Mouse (Mus musculus): Measurements from ENCODE around the gene Grk4. TPM values are rescaled to one million over a fixed set of nuclear protein-coding genes. Genes with fewer than 3 reads are reported as not detected.
A peak's percentile ranks its signal among the peaks of the same experiment; 100 is the strongest.
"Not testable (repeated sequence)": the region's sequence is repeated elsewhere in the genome, so short reads cannot be mapped to it uniquely, and the experiment has no call there.

The Grk4 gene
- polyA plus RNA-seq, 1 experiment from 2014 or later = 2.3 TPM

DNA sequence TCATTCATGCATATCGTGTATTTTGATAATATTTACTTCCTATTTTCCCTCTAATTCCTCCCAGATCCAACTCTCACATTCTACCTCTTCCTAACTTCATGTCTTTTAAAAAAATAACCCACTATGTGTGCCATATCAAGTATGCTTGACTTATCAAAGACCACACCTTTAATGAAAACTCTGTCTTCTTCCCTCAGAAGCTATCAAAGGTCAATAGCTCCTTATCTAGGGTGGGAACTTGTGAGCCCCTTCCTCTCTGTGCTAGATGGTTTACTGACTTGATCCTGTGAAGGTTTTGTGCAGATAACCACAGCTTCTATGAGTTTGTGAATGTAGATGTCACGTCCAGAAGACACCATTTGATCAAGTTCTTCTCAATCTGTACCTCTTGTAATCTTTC lies 32.6 kb downstream of the Grk4 start:
- H3K4me3 ChIP-seq (ENCODE audit: low read length) = no peak overlapping the region
- WGBS = 67% methylated on average over 2 of the region's 2 CpGs
- H3K36me3 ChIP-seq (ENCODE audit: insufficient read depth, low read length) = no peaks in the 10 kb centered on the region
- H3K27me3 ChIP-seq (ENCODE audit: insufficient read depth, low read length) = no peaks in the 10 kb centered on the region
- H3K27ac ChIP-seq (ENCODE audit: low read length) = no peak overlapping the region
- ATAC-seq (ENCODE audit: low FRiP score, low TSS enrichment) = no peak
- no peak overlapping the region for H3K4me2 ChIP-seq (replicated peaks; ENCODE audit: low read depth, low read length)
- H3K4me1 ChIP-seq (ENCODE audit: insufficient read depth, low read length) = no peaks in the 10 kb centered on the region
- no peak overlapping the region for H3K9ac ChIP-seq (replicated peaks; ENCODE audit: low read length)
- H3K9me3 ChIP-seq (ENCODE audit: low read length) = no peaks in the 10 kb centered on the region

DNA sequence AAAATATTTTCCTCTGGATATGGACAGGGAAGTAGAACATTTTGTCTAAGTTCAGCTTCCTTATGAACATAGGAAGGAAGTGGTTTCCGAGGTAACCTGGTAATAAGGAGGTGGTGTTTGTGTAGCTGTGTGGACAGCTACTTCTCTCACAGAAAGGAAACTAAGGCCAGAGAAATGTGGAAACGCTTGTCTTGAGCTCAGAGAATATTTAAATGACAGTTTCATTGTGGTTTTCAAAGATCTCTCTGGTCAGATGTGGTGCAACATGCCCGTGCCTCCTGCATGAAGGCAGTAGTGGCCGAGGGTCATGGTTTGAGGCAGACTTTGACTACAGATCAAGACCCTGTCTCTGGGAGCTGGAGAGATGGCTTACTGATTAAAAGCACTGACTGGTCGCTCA lies 35.3 kb downstream of the Grk4 start:
- no peak overlapping the region for H3K4me2 ChIP-seq (replicated peaks; ENCODE audit: low read depth, low read length)
- no peaks in the 10 kb centered on the region for H3K4me1 ChIP-seq (ENCODE audit: insufficient read depth, low read length)
- no peak overlapping the region for H3K4me3 ChIP-seq (ENCODE audit: low read length)
- H3K27ac ChIP-seq (ENCODE audit: low read length) = no peak overlapping the region
- no peak for ATAC-seq (ENCODE audit: low FRiP score, low TSS enrichment)
- no peaks in the 10 kb centered on the region for H3K27me3 ChIP-seq (ENCODE audit: insufficient read depth, low read length)
- no peaks in the 10 kb centered on the region for H3K36me3 ChIP-seq (ENCODE audit: insufficient read depth, low read length)
- no peak overlapping the region for H3K9ac ChIP-seq (replicated peaks; ENCODE audit: low read length)
- H3K9me3 ChIP-seq (ENCODE audit: low read length) = no peaks in the 10 kb centered on the region
- 59% methylated on average over 5 of the region's 5 CpGs for WGBS

DNA sequence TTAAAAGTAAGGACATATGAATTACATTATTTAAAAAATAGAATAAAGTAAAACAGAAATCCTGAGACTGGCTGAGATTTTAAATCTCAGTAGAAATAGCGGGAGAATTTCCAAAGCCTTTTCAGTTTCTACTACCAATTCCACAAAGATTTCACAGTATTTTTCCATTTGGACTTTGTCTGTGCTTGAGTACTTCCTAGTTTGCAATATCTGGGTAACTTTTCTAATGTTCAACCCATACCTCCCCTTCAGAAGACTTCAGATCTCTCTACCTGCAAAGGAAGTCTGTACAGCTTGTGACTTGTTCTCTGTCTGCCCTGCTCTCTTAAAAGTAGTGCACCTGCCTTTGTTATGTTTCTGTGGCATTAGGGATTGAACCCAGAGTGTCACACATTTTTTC lies 48.3 kb downstream of the Grk4 start:
- no peak overlapping the region for H3K9ac ChIP-seq (replicated peaks; ENCODE audit: low read length)
- no peak overlapping the region for H3K4me2 ChIP-seq (replicated peaks; ENCODE audit: low read depth, low read length)
- no peaks in the 10 kb centered on the region for H3K4me1 ChIP-seq (ENCODE audit: insufficient read depth, low read length)
- H3K4me3 ChIP-seq (ENCODE audit: low read length) = no peak overlapping the region
- no peaks in the 10 kb centered on the region for H3K27me3 ChIP-seq (ENCODE audit: insufficient read depth, low read length)
- no peak overlapping the region for H3K27ac ChIP-seq (ENCODE audit: low read length)
- no peak for ATAC-seq (ENCODE audit: low FRiP score, low TSS enrichment)
- H3K9me3 ChIP-seq (ENCODE audit: low read length) = no peaks in the 10 kb centered on the region
- WGBS = 95% methylated on average over 1 of the region's 1 CpGs
- H3K36me3 ChIP-seq (ENCODE audit: insufficient read depth, low read length) = no peaks in the 10 kb centered on the region

DNA sequence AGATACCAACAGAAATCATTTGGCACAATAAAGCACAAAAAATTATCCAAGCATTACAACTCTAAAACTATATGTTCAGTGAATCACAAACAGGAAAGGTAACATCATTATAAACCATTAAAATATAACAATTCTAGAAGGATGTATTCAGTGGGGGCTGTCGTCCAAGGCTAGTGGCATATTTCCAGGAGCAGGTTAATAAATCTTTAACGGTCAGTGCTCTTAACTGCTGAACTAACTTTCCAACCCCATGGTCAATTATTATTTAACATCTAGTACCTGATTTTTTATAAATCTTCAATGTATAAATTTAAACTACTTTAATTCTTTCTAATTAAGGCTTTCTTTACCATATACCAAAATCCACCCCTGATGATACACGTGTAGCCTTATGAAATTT lies 54.2 kb downstream of the Grk4 start:
- WGBS = 37% methylated on average over 3 of the region's 3 CpGs

DNA sequence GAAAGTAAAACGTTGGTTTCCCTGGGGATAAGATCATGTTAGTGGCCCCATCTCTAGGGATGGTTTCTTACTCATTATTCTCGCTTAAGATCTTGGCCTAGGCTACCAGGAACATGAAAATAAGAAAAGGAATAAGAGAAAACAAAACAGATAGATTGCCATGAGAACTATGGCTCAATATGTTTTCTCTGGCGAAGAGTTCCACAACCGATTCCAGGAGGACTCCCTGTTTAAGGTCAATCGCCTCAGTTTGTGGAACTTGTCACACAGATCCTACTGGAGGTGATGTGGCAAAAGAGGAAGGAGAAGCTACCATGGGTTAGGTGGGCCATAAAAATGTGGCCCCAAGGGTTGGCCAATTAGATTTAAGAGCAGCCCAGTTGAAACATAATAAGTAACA lies 54.6 kb downstream of the Grk4 start:
- Histone ChIP-seq H3K27ac (ENCODE audit: low read length) (no peak overlapping the region), H3K9ac (replicated peaks; ENCODE audit: low read length) (no peak overlapping the region), H3K36me3 (ENCODE audit: insufficient read depth, low read length) (no peaks in the 10 kb centered on the region), H3K4me2 (replicated peaks; ENCODE audit: low read depth, low read length) (no peak overlapping the region), H3K27me3 (ENCODE audit: insufficient read depth, low read length) (no peaks in the 10 kb centered on the region; the same call in 1 of the 2 replicates), H3K9me3 (ENCODE audit: low read length) (no peaks in the 10 kb centered on the region), H3K4me3 (ENCODE audit: low read length) (no peak overlapping the region), H3K4me1 (ENCODE audit: insufficient read depth, low read length) (no peaks in the 10 kb centered on the region)
- 67% methylated on average over 5 of the region's 5 CpGs for WGBS
- no peak for ATAC-seq (ENCODE audit: low FRiP score, low TSS enrichment)

More for the DNA sequence above, 54.2 kb downstream of the Grk4 start:
- H3K36me3 ChIP-seq (ENCODE audit: insufficient read depth, low read length); H3K9me3 ChIP-seq (ENCODE audit: low read length); H3K4me3 ChIP-seq (ENCODE audit: low read length); H3K9ac ChIP-seq (replicated peaks; ENCODE audit: low read length); H3K4me1 ChIP-seq (ENCODE audit: insufficient read depth, low read length); H3K27ac ChIP-seq (ENCODE audit: low read length); H3K4me2 ChIP-seq (replicated peaks; ENCODE audit: low read depth, low read length); ATAC-seq (ENCODE audit: low FRiP score, low TSS enrichment); H3K27me3 ChIP-seq (ENCODE audit: insufficient read depth, low read length): not testable (repeated sequence)

DNA sequence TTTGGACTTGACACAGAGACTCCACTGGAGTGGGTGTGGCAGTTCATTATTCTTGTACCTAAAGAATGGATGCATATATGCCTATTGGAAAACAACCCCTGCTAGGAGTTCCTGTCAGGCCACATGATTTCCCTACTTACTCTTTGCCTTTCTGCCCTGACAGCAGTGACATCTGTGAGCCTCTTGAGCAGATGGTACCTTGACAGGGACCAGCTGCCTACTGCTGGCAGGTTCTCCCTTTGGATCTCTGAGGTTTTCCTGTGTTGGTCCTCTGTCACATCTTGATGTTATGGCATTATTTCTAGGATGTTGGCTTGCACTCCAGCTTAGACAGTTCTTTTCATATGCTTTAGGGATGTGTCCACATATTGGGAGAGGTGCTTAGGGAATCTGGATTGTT lies 69.0 kb downstream of the Grk4 start:
- no peak for ATAC-seq (ENCODE audit: low FRiP score, low TSS enrichment)
- Histone ChIP-seq H3K9me3 (ENCODE audit: low read length) (no peaks in the 10 kb centered on the region), H3K4me2 (replicated peaks; ENCODE audit: low read depth, low read length) (no peak overlapping the region), H3K27me3 (ENCODE audit: insufficient read depth, low read length) (no peaks in the 10 kb centered on the region), H3K4me3 (ENCODE audit: low read length) (no peak overlapping the region), H3K9ac (replicated peaks; ENCODE audit: low read length) (no peak overlapping the region), H3K27ac (ENCODE audit: low read length) (no peak overlapping the region), H3K4me1 (ENCODE audit: insufficient read depth, low read length) (no peaks in the 10 kb centered on the region), H3K36me3 (ENCODE audit: insufficient read depth, low read length) (no peaks in the 10 kb centered on the region)

DNA sequence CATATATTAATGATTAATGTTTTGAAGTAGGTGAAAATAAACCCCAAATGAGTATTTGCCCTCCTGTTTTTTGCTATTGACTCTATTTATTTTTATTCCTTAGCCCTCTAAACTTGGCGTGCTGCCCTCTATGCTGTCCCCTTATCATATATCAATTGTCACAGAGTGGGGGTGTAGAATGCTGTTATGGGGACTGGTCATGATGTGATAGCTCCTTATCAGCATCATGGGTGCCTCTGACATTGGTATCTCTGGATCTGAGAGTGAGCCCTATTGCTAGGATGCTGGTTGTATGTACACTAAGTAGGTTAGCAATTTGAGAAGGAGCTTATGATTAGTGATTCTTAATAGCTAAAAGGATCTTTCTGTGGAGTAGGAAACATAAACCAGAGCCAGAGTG lies 70.1 kb downstream of the Grk4 start:
- no peak overlapping the region for H3K9ac ChIP-seq (replicated peaks; ENCODE audit: low read length)
- ATAC-seq (ENCODE audit: low FRiP score, low TSS enrichment) = no peak

DNA sequence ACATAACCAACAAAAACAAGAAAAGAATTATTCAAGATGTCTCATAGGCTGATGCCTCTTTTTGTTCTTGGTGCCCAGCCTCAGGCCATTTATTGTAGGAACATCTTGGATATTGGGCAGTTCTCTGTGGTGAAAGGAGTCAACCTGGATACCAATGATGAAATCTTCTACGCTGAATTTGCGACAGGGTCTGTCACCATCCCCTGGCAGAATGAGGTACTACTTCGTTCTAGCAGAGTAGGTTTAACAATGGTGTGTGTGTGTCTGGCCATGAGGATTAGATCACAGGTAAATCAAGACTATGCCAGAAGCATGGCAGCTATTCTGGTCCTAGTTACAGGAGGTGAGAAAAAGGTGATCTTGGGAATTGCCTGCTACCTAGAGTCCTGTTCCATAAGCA lies 91.3 kb downstream of the Grk4 start:
- no peak overlapping the region for H3K4me3 ChIP-seq (ENCODE audit: low read length)
- H3K27me3 ChIP-seq (ENCODE audit: insufficient read depth, low read length) = no peaks in the 10 kb centered on the region
- H3K36me3 ChIP-seq (ENCODE audit: insufficient read depth, low read length) = no peaks in the 10 kb centered on the region
- no peaks in the 10 kb centered on the region for H3K9me3 ChIP-seq (ENCODE audit: low read length)
- H3K27ac ChIP-seq (ENCODE audit: low read length) = no peak overlapping the region
- WGBS = 62% methylated on average over 3 of the region's 3 CpGs
- ATAC-seq (ENCODE audit: low FRiP score, low TSS enrichment) = no peak
- H3K4me1 ChIP-seq (ENCODE audit: insufficient read depth, low read length) = no peaks in the 10 kb centered on the region
- H3K4me2 ChIP-seq (replicated peaks; ENCODE audit: low read depth, low read length) = no peak overlapping the region
- no peak overlapping the region for H3K9ac ChIP-seq (replicated peaks; ENCODE audit: low read length)

More for the DNA sequence above, 70.1 kb downstream of the Grk4 start:
- Histone ChIP-seq H3K4me2 (replicated peaks; ENCODE audit: low read depth, low read length) (no peak overlapping the region), H3K9me3 (ENCODE audit: low read length) (no peaks in the 10 kb centered on the region), H3K27me3 (ENCODE audit: insufficient read depth, low read length) (no peaks in the 10 kb centered on the region), H3K4me3 (ENCODE audit: low read length) (no peak overlapping the region), H3K4me1 (ENCODE audit: insufficient read depth, low read length) (no peaks in the 10 kb centered on the region), H3K27ac (ENCODE audit: low read length) (no peak overlapping the region), H3K36me3 (ENCODE audit: insufficient read depth, low read length) (no peaks in the 10 kb centered on the region)
- WGBS = 53% methylated on average over 1 of the region's 1 CpGs

DNA sequence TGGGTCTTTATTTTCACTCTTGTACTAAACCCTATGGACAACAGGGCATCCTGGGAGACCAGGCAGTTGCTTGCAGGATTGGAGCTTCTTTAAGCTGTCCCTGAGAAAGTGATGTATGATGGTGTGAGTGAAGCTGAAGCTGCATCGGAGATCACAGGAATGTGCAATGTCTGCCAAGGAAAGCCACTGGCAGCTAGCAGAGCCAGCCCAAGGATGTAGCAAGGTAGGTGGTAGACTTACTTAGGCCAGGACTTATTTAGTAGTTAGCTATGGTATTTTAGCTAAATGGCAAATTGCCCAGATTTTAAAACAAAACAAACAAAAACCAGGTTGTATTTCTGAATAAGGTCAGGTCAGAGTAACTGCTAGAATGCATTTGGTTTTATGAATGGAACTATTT lies 98.6 kb downstream of the Grk4 start:
- 70% methylated on average over 1 of the region's 1 CpGs for WGBS
- Histone ChIP-seq H3K4me2 (replicated peaks; ENCODE audit: low read depth, low read length) (no peak overlapping the region), H3K27ac (ENCODE audit: low read length) (no peak overlapping the region), H3K4me3 (ENCODE audit: low read length) (no peak overlapping the region), H3K4me1 (ENCODE audit: insufficient read depth, low read length) (peaks cover 11% of the 10 kb centered on the region; the same call in 1 of the 2 replicates), H3K36me3 (ENCODE audit: insufficient read depth, low read length) (no peaks in the 10 kb centered on the region), H3K9ac (replicated peaks; ENCODE audit: low read length) (no peak overlapping the region), H3K9me3 (ENCODE audit: low read length) (no peaks in the 10 kb centered on the region), H3K27me3 (ENCODE audit: insufficient read depth, low read length) (no peaks in the 10 kb centered on the region)
- ATAC-seq (ENCODE audit: low FRiP score, low TSS enrichment) = no peak

DNA sequence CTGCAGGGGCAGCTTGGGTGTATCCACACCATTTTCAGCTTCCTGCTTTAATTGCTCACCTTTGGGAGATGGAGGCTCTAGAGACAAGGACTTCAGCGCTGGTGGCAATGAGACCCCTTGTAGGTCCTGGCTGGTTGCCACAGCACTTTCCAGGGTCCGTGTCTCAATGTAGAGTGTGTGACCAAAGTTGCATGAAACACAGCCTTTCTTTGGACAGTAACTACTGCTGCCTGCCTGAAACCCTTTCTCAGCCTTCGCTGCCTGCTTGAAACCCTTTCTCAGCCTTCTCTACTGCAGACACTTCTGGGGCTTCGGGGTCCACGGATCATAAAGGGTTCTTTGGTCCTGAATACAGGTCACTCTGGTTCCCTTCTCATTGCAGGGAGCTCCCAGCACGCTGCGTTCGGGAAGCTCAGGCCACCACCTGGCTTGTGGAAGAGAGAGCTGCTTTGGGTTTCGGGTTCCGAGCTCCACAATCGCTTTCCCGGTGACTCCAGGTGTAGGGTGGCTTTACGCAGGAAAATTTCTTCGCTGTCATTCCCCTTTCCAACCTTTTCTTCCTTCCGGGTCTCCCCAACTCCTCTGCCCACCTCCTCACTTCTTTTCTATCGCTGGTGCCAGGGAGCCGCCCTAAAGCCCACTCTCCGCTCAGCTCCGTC lies 100.8 kb downstream of the Grk4 start:
- H3K4me1 ChIP-seq (ENCODE audit: insufficient read depth, low read length) = peaks cover 11% of the 10 kb centered on the region; the same call in 1 of the 2 replicates
- H3K9ac ChIP-seq (replicated peaks; ENCODE audit: low read length) = peak overlapping the region; percentile 98
- no peaks in the 10 kb centered on the region for H3K36me3 ChIP-seq (ENCODE audit: insufficient read depth, low read length)
- H3K27me3 ChIP-seq (ENCODE audit: insufficient read depth, low read length) = no peaks in the 10 kb centered on the region
- H3K9me3 ChIP-seq (ENCODE audit: low read length) = no peaks in the 10 kb centered on the region
- peak overlapping the region; percentile 81 for H3K4me2 ChIP-seq (replicated peaks; ENCODE audit: low read depth, low read length)
- peak overlapping the region; percentile 99 for H3K4me3 ChIP-seq (ENCODE audit: low read length)
- peak overlapping the region; percentile 93 for H3K27ac ChIP-seq (ENCODE audit: low read length)
- no peak; the same call in 1 of the 2 replicates for ATAC-seq (ENCODE audit: low FRiP score, low TSS enrichment)
- WGBS = under 1% methylated on average over 19 of the region's 19 CpGs

Data from kidney, embryonic 16.5 days (tissue).